Mouse (Mus musculus): ENCODE measurements around the gene Trf. TPM values are rescaled to one million over a fixed set of nuclear protein-coding genes. Genes with fewer than 3 reads are reported as not detected.

Gene Trf
- polyA plus RNA-seq, 1 experiment from 2014 or later: 20.8 TPM

DNA sequence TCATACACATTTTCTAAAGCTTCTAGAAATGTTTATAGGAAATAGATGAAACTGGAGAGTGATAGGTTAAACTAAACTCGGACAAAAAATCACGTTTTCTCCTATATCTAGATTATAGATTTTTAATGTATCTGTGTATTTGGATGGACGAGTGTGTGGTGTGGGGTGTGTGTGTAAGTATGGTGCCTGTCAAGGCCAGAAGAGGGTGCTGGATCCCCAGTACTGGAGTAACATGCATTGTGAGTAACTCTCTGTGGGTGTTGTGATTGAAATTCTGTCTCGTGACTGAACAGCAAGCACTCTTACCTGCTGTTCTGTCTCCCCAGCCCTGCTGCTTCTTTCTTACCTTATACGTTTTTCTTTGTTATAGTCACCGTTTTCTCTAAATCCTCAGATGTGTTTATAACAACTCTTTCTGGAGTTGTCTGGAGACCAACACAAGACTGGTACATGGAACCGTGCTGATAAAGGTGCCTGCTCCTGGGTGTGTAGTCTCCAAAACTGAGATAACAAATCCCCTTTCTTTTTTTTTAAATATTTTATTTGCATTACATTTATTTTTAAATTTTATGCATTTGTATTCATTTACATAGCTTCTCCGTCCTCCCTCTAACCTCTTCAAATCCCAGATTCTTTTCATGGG is 16.4 kb upstream of the Trf start:
- Histone ChIP-seq H3K4me3 (ENCODE audit: low read depth, low read length) (no peak overlapping the region), H3K4me2 (replicated peaks; ENCODE audit: low read depth, low read length) (no peak overlapping the region), H3K9me3 (ENCODE audit: control insufficient read depth, low read length) (no peaks in the 10 kb centered on the region), H3K9ac (ENCODE audit: low read depth, low read length) (no peak overlapping the region), H3K27ac (ENCODE audit: low read depth, low read length) (no peak overlapping the region), H3K27me3 (ENCODE audit: control insufficient read depth, insufficient read depth, low read length) (no peaks in the 10 kb centered on the region), H3K36me3 (ENCODE audit: control insufficient read depth, insufficient read depth, low read length) (no peaks in the 10 kb centered on the region), H3K4me1 (replicated peaks; ENCODE audit: control insufficient read depth, insufficient read depth, low read length) (no peaks in the 10 kb centered on the region)
- ATAC-seq (ENCODE audit: low FRiP score) (no peak), DNase-seq (ENCODE audit: low spot score) (no peak)
- WGBS: 87% methylated on average over 8 of the region's 8 CpGs

DNA sequence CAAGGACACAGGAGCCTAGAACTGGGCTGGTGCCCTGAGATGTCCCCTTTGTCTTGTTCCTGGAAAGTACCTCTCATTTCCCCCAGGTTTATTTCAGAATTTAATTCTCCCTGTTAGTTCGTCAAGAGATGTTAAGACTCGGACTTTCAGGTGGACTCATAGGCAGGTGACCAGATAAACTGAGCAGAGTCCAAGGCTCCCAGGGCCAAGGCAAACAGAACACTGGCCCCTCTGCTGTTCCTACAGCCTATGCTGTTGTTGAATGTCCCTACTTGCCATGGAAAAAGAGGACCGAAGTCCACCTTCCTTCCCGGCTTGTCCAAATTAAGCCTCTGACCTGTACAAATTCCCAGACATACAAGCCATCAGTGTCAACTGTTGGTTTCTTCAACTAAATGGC is 13.4 kb upstream of the Trf start:
- ATAC-seq (ENCODE audit: low FRiP score): no peak

DNA sequence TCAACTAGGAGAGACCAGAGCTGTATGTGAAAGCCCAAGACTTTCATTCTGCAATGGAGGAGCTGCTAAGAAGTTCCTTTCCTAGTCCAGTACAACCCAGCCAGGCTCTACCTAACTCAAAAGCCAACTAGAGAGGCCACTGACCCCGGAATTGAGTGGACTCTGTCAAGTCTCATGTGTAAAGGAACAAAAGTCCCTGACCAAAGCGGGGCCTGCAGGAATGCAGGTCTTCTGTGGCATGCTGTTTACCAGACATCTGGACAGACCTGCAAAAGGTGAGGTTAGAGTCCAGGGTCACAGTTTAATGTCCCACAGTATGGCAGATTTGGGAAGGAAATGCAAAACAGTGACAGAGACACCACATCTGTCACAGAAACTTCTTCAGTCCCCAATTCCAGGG is 11.0 kb upstream of the Trf start:
- H3K27me3 ChIP-seq (ENCODE audit: control insufficient read depth, insufficient read depth, low read length): no peaks in the 10 kb centered on the region
- no peak overlapping the region for H3K9ac ChIP-seq (ENCODE audit: low read depth, low read length)
- no peak for DNase-seq (ENCODE audit: low spot score)
- no peak overlapping the region for H3K4me3 ChIP-seq (ENCODE audit: low read depth, low read length)
- H3K4me2 ChIP-seq (replicated peaks; ENCODE audit: low read depth, low read length): no peak overlapping the region
- H3K4me1 ChIP-seq (replicated peaks; ENCODE audit: control insufficient read depth, insufficient read depth, low read length): no peaks in the 10 kb centered on the region
- ATAC-seq (ENCODE audit: low FRiP score): no peak
- 75% methylated on average over 2 of the region's 2 CpGs for WGBS
- no peak overlapping the region for H3K27ac ChIP-seq (ENCODE audit: low read depth, low read length)
- H3K36me3 ChIP-seq (ENCODE audit: control insufficient read depth, insufficient read depth, low read length): no peaks in the 10 kb centered on the region
- no peaks in the 10 kb centered on the region for H3K9me3 ChIP-seq (ENCODE audit: control insufficient read depth, low read length)

More for the DNA sequence above, 13.4 kb upstream of the Trf start:
- Histone ChIP-seq H3K4me3 (ENCODE audit: low read depth, low read length) (no peak overlapping the region), H3K9ac (ENCODE audit: low read depth, low read length) (no peak overlapping the region), H3K4me2 (replicated peaks; ENCODE audit: low read depth, low read length) (no peak overlapping the region), H3K9me3 (ENCODE audit: control insufficient read depth, low read length) (no peaks in the 10 kb centered on the region), H3K36me3 (ENCODE audit: control insufficient read depth, insufficient read depth, low read length) (no peaks in the 10 kb centered on the region), H3K27ac (ENCODE audit: low read depth, low read length) (no peak overlapping the region), H3K4me1 (replicated peaks; ENCODE audit: control insufficient read depth, insufficient read depth, low read length) (no peaks in the 10 kb centered on the region), H3K27me3 (ENCODE audit: control insufficient read depth, insufficient read depth, low read length) (no peaks in the 10 kb centered on the region)
- 92% methylated on average over 4 of the region's 4 CpGs for WGBS
- no peak for DNase-seq (ENCODE audit: low spot score)

DNA sequence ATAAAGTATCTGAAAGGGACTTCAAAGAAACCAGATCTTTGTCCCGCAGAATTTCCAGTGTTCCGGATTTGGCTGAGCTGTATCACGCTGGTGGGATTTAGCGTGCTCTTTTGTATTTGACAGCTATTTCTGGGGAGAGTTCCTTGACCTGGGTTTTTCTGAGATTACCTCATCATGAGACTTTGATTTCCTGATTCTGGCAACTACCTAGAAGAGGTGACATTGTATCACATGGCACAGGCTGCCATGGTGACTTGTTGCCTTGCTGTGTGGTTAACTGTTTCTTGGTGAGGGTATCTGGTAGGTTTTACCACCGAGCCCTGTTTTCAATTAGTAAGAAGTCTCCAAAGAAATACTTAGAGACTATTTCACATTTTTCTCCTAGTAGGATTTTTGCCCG is 9.2 kb upstream of the Trf start:
- 93% methylated on average over 6 of the region's 6 CpGs for WGBS

DNA sequence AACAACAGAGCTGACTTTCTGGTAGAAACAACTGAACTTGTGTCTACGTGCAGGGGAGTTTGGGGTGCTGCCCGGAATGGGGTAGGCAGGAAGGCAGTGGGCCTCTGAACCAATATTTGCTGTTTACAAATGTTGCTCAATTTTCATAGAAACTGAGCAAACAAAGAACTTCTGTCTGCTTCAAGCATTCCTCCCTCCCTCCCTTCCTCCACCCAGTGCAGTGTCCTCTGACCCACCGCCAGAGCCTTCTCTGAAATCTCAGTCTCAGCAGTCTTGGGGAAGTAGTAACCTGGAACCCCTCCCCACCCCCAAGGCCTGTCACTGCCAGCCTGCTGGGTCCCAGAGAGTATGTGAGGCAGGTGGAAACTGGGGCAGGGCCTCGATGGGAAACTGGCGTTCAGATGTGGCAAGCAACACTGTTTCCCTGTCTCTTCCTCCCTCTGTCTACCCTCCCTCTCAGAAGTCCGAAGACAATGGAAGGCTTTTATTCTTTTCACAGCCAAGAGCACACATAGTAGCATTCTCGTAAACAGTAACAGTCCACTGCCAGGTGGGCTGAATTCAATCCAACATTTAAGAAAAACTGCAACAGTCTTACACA is 4.4 kb upstream of the Trf start:
- Histone ChIP-seq H3K9ac (ENCODE audit: low read depth, low read length) (no peak overlapping the region), H3K27ac (ENCODE audit: low read depth, low read length) (0 out of 2 replicates have a peak overlapping the region, but pooled peaks have one; percentile 10), H3K4me3 (ENCODE audit: low read depth, low read length) (no peak overlapping the region), H3K4me2 (replicated peaks; ENCODE audit: low read depth, low read length) (no peak overlapping the region), H3K27me3 (ENCODE audit: control insufficient read depth, insufficient read depth, low read length) (no peaks in the 10 kb centered on the region), H3K36me3 (ENCODE audit: control insufficient read depth, insufficient read depth, low read length) (no peaks in the 10 kb centered on the region), H3K9me3 (ENCODE audit: control insufficient read depth, low read length) (no peaks in the 10 kb centered on the region), H3K4me1 (replicated peaks; ENCODE audit: control insufficient read depth, insufficient read depth, low read length) (no peaks in the 10 kb centered on the region)
- 61% methylated on average over 7 of the region's 7 CpGs for WGBS
- DNase-seq (ENCODE audit: low spot score) (no peak), ATAC-seq (ENCODE audit: low FRiP score) (no peak)

More for the DNA sequence above, 9.2 kb upstream of the Trf start:
- H3K27me3 ChIP-seq (ENCODE audit: control insufficient read depth, insufficient read depth, low read length): no peaks in the 10 kb centered on the region
- H3K9ac ChIP-seq (ENCODE audit: low read depth, low read length): no peak overlapping the region
- no peak overlapping the region for H3K4me3 ChIP-seq (ENCODE audit: low read depth, low read length)
- DNase-seq (ENCODE audit: low spot score) (no peak), ATAC-seq (ENCODE audit: low FRiP score) (no peak)
- no peak overlapping the region for H3K27ac ChIP-seq (ENCODE audit: low read depth, low read length)
- no peaks in the 10 kb centered on the region for H3K36me3 ChIP-seq (ENCODE audit: control insufficient read depth, insufficient read depth, low read length)
- H3K4me2 ChIP-seq (replicated peaks; ENCODE audit: low read depth, low read length): no peak overlapping the region
- H3K9me3 ChIP-seq (ENCODE audit: control insufficient read depth, low read length): no peaks in the 10 kb centered on the region
- H3K4me1 ChIP-seq (replicated peaks; ENCODE audit: control insufficient read depth, insufficient read depth, low read length): no peaks in the 10 kb centered on the region

DNA sequence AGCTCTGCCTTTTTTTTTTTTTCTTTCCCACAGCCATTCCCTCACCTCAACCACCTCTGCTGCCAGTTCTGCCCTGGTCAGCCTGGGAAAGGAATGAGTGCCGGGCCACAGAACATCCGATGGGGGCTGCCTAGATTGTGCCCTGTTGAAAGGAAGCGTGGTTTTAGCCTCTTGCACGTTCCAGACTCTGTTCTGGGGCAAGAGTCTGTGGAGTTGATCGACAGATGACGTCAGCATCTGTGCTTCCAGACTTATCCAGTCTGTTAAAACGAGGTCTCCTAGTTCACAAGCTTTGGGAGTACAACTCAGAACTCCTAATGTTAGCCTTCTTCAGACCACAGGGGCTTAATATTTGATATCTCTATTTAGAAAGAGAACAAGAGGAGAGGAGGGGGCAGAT is 3.8 kb upstream of the Trf start:
- DNase-seq (ENCODE audit: low spot score) (no peak), ATAC-seq (ENCODE audit: low FRiP score) (no peak)
- Histone ChIP-seq H3K27me3 (ENCODE audit: control insufficient read depth, insufficient read depth, low read length) (no peaks in the 10 kb centered on the region), H3K4me1 (replicated peaks; ENCODE audit: control insufficient read depth, insufficient read depth, low read length) (no peaks in the 10 kb centered on the region), H3K4me2 (replicated peaks; ENCODE audit: low read depth, low read length) (no peak overlapping the region), H3K4me3 (ENCODE audit: low read depth, low read length) (no peak overlapping the region), H3K27ac (ENCODE audit: low read depth, low read length) (no peak overlapping the region), H3K36me3 (ENCODE audit: control insufficient read depth, insufficient read depth, low read length) (no peaks in the 10 kb centered on the region), H3K9me3 (ENCODE audit: control insufficient read depth, low read length) (no peaks in the 10 kb centered on the region), H3K9ac (ENCODE audit: low read depth, low read length) (no peak overlapping the region)
- WGBS: 70% methylated on average over 7 of the region's 7 CpGs

DNA sequence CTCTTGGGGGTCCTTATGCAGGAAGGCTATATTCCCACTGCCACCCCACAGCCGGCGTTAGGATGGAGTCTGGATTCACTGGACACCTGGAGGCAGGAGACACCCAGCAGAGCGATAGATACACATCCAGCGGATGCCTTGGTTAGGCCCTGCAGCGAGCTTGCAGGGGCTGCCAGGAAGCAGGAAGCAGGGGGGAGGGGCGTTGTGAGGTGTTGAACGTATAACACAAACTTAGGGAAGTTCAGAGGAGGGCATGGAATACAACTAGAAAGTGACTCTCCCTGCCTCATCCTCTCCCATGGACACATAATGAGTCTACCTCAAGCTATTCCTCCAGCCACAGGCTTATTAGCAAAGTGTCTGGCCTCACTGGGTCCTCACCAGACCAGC is 2.8 kb upstream of the Trf start:
- H3K27ac ChIP-seq (ENCODE audit: low read depth, low read length): no peak overlapping the region
- no peaks in the 10 kb centered on the region for H3K36me3 ChIP-seq (ENCODE audit: control insufficient read depth, insufficient read depth, low read length)
- 71% methylated on average over 7 of the region's 7 CpGs for WGBS
- no peaks in the 10 kb centered on the region for H3K9me3 ChIP-seq (ENCODE audit: control insufficient read depth, low read length)
- ATAC-seq (ENCODE audit: low FRiP score) (no peak), DNase-seq (ENCODE audit: low spot score) (no peak)
- no peaks in the 10 kb centered on the region for H3K27me3 ChIP-seq (ENCODE audit: control insufficient read depth, insufficient read depth, low read length)
- no peak overlapping the region for H3K4me2 ChIP-seq (replicated peaks; ENCODE audit: low read depth, low read length)
- no peak overlapping the region for H3K4me3 ChIP-seq (ENCODE audit: low read depth, low read length)
- no peak overlapping the region for H3K9ac ChIP-seq (ENCODE audit: low read depth, low read length)
- H3K4me1 ChIP-seq (replicated peaks; ENCODE audit: control insufficient read depth, insufficient read depth, low read length): no peaks in the 10 kb centered on the region

DNA sequence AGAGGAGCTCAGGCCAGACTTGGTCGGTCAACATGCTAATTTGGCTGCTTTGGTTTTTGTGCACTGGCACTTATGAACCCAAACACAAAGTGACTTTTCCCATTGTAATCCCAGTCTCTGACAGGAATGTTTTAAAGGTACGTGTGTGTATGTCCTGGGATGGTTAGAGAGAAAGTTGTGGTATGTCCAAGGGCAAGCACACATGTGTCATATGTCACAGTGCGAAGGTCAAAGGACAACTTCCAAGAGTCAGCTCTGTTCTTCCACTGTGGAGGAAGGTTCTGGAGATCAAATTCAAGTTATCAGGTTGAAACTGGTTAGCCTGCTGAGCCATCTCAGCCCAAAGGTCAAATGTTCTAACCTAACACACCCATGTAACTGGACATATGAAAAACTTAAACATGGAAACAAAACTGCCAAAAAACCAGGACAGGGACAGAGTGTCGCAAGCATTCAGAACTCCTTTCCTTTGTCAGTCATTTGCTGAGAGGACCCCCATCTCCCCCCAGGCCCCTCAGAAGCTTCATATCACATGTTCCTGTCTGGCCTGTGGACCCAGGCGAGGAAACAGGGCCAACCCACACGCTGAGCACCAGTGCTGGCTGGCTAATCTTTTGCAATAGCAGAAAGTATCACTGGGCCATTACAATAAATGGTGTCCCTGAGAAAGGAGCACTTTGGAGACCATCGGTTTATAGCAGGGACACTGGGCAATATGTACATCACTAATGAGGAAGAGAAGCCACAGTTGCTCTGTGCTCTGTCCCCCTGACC is 2.2 kb upstream of the Trf start:
- no peak overlapping the region for H3K27ac ChIP-seq (ENCODE audit: low read depth, low read length)
- ATAC-seq (ENCODE audit: low FRiP score): no peak
- H3K4me3 ChIP-seq (ENCODE audit: low read depth, low read length): no peak overlapping the region
- no peak overlapping the region for H3K4me2 ChIP-seq (replicated peaks; ENCODE audit: low read depth, low read length)
- no peaks in the 10 kb centered on the region for H3K4me1 ChIP-seq (replicated peaks; ENCODE audit: control insufficient read depth, insufficient read depth, low read length)
- 89% methylated on average over 7 of the region's 7 CpGs for WGBS
- H3K36me3 ChIP-seq (ENCODE audit: control insufficient read depth, insufficient read depth, low read length): no peaks in the 10 kb centered on the region
- no peaks in the 10 kb centered on the region for H3K27me3 ChIP-seq (ENCODE audit: control insufficient read depth, insufficient read depth, low read length)
- no peaks in the 10 kb centered on the region for H3K9me3 ChIP-seq (ENCODE audit: control insufficient read depth, low read length)
- H3K9ac ChIP-seq (ENCODE audit: low read depth, low read length): no peak overlapping the region
- no peak for DNase-seq (ENCODE audit: low spot score)
